Mouse (Mus musculus) spleen, adult 10 weeks (tissue): ENCODE measurements around the gene Sh3pxd2a. TPM values are rescaled to one million over a fixed set of nuclear protein-coding genes. Genes with fewer than 3 reads are reported as not detected.

ENCODE experiments used
- polyA plus RNA-seq: library from polyadenylated mRNA; stranded (reverse); fragments of 350-450 nt; fragmentation: Illumina TruSeq; extraction: RNeasy Lipid Tissue Mini Kit (QIAGEN cat#74804); gene quantifications from one replicate; pipeline ENCODE4 v1.2.3, GENCODE M21; 2015; ENCODE audit warnings: low replicate concordance; ENCODE audit not compliant: insufficient read depth

Gene Sh3pxd2a
- polyA plus RNA-seq, result 22.9 TPM

DNA sequence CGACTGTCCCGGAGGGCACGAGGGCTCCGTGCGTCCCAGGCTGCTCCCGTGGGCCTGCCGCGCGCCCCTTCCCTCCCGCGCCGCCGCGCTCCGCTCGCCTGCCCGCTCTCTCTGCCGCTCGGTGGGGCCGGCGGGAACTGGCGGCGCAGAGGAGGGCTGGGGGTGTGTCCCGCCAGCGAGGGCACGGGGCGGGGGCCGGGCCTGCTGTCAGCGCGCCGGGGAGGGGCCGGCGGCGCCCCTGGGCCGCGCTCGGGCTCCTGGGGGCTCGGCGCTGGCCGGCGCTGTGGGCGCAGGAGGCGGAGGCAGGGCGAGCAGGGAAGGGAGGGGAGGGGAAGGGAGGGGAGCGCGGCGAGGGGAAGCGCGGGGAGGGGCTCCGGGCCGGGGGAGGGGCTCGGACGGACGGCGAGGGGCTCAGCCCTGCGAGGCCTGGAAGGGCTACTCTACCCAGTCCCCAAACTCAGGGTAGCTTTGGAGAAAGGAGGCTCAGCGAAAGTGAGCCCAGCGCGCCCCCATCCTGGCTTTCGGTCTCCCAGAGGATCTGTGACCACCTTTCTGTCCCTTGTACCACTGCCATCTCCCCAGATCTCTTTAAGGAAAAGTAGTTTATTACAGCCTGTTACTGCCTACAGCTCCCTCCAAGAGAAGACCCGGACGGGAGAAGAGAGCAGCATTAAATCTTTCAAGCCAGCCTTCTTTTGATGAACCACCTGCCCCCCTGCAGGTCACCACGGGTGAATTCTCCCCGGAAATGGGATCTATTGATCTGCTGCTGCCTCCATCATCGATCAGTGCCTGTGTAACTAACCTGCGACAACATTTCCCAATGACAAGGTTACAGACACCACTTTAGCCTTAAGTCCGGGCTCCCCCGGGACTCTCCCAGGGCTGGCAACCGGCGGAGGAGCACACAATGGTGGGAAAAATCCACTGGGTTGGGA, at the start of gene Sh3pxd2a:
Gene Sh3pxd2a (minus strand): TSS at position 98 of the 938 bp plus-strand sequence.

Other genes with a start within 250 kb of the Sh3pxd2a start
- gene Stn1, start 73.1 kb upstream of the Sh3pxd2a start, polyA plus RNA-seq, result 20.5 TPM
- gene Slk, start 115.3 kb upstream of the Sh3pxd2a start, polyA plus RNA-seq, result 70.1 TPM
- gene Col17a1, start 227.7 kb upstream of the Sh3pxd2a start, polyA plus RNA-seq, result 0.55 TPM